Mouse (Mus musculus): ENCODE measurements around the gene Asl.
"Not testable (repeated sequence)": the region's sequence is repeated elsewhere in the genome, so short reads cannot be mapped to it uniquely, and the experiment has no call there.

Asl gene

DNA sequence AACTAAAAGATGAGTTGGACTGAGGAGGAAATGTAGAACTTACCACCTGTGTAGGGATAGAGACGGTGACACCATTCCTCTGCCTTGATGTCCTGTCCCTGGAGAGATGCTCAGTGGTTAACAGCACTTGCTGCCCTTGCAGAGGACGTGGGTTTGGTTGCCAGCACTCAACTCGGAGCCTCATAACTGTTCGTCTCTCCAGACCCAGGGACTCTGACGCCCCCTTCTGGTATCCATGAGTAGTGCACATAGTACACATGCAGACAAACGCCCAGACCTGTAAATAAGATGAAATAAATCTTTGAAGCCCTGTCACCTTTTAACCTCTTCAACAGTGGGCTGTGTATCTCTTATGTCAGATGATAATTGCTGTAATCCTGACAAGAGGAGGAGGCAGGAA, 18.0 kb upstream of the Asl start:
- ATAC-seq (ENCODE audit: insufficient number of reproducible peaks, low FRiP score, low TSS enrichment), result no peak

DNA sequence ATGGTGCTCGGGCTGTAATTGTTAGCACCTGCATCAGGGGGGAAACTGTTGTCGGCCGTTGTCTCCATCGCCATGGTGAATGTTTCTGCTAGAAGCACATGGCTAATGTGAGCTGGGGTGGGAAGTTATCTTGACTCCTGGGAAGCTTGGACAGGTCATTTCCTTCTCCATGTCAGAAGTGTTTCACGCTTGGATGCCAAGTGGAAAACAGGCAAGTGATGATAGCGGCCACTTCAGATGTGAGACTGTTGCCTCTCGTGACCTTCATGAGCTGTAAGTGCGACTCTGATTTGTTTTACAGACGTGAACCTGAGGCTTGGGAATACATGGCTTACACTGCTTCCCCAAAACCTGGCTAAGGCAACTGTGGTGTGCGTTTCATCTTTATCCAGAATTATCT, 17.5 kb upstream of the Asl start:
- ATAC-seq (ENCODE audit: insufficient number of reproducible peaks, low FRiP score, low TSS enrichment), result no peak

GRCm38 (mm10) chr5:130046100-130046499, 17.1 kb upstream of the Asl start:
- no peak for ATAC-seq (ENCODE audit: insufficient number of reproducible peaks, low FRiP score, low TSS enrichment)

- peak; percentile 62; the same call in 1 of the 2 replicates for ATAC-seq (ENCODE audit: insufficient number of reproducible peaks, low FRiP score, low TSS enrichment)
Measured at GRCm38 (mm10) chr5:130044201-130044695, 15.2 kb upstream of the Asl start.

GRCm38 (mm10) chr5:130043741-130044140, 14.7 kb upstream of the Asl start:
- 0 out of 2 replicates have a peak, but pooled peaks have one; percentile 13 for ATAC-seq (ENCODE audit: insufficient number of reproducible peaks, low FRiP score, low TSS enrichment)

DNA sequence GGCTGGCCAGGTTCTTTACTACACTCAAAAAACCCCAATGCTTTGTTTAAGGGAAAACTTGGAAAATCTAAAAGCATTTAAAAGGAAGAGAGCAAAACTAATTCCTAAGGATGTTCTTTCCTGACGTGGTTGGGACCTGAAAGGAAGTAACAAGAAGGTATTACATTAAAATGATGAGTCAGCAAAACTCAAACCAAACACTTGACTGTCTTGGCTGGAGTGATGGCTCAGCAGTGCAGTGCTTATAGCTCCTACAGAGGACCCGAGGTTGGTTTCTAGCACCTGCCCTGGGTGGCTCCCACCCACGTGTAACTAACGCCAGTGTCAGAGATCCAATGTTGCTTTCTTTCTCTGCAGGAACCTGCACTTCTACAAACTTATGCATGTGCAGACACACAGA, 12.2 kb upstream of the Asl start:
- ATAC-seq (ENCODE audit: insufficient number of reproducible peaks, low FRiP score, low TSS enrichment), result no peak

DNA sequence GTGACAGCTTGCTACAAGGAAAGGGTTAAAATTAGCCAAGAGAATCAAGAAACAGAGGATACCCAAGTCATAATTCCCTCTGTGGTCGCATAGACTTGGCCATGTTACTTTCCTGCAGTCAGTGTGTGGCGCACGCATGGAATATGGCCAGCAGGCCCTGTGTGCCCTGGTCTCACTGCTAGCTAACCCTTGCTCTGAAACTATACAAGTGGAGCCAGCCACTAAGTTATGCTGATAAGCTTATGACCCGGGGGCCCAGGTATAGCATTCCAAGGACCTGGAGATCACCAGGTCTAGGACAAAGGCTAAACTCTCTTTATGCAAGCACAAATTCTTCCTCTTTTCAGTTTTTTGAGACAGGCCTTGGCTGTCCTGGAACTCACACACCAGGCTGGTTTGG, 11.8 kb upstream of the Asl start:
- no peak for ATAC-seq (ENCODE audit: insufficient number of reproducible peaks, low FRiP score, low TSS enrichment)

- no peak for ATAC-seq (ENCODE audit: insufficient number of reproducible peaks, low FRiP score, low TSS enrichment)
Measured at GRCm38 (mm10) chr5:130037752-130038455, 8.9 kb upstream of the Asl start.

DNA sequence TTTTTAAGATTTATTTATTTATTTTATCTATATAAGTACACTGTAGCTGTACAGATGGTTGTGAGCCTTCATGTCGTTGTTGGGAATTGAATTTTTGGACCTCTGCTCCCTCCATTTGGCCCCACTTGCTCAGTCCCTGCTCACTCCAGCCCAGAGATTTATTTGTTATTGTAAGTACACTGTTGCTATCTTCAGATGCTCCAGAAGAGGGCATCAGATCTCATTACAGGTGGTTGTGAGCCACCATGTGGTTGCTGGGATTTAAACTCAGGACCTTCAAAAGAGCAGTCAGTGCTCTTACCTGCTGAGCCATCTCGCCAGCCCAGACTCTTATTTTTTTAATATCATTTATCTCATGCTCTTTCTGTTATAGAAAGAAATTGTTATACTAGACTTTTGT, 7.3 kb upstream of the Asl start:
- ATAC-seq (ENCODE audit: insufficient number of reproducible peaks, low FRiP score, low TSS enrichment), result not testable (repeated sequence)

GRCm38 (mm10) chr5:130033869-130034268, 4.8 kb upstream of the Asl start:
- no peak for ATAC-seq (ENCODE audit: insufficient number of reproducible peaks, low FRiP score, low TSS enrichment)

GRCm38 (mm10) chr5:130031410-130032390, 2.7 kb upstream of the Asl start:
- ATAC-seq (ENCODE audit: insufficient number of reproducible peaks, low FRiP score, low TSS enrichment), result no peak

DNA sequence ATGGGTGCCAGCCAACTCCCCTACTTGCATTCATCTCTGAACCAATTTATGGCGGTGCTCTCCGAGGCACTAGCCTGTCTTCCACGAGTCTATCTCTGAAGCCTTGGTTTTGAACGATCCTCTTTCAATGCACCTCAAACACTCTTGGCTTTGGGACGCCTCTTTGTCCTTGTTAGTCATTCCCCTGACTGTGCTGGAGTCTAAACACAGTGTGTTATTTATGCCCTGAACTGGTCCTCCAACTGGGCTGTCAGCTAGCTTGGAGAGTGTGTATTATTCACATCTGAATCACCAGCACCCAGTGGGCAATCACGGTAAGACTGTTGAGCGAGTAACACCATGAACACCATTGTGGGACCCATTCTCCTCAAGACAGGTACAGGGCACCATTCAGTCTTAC, 1.4 kb downstream of the Asl start:
- ATAC-seq (ENCODE audit: insufficient number of reproducible peaks, low FRiP score, low TSS enrichment), result no peak

GRCm38 (mm10) chr5:130027134-130027533, 1.9 kb downstream of the Asl start:
- ATAC-seq (ENCODE audit: insufficient number of reproducible peaks, low FRiP score, low TSS enrichment), result no peak

DNA sequence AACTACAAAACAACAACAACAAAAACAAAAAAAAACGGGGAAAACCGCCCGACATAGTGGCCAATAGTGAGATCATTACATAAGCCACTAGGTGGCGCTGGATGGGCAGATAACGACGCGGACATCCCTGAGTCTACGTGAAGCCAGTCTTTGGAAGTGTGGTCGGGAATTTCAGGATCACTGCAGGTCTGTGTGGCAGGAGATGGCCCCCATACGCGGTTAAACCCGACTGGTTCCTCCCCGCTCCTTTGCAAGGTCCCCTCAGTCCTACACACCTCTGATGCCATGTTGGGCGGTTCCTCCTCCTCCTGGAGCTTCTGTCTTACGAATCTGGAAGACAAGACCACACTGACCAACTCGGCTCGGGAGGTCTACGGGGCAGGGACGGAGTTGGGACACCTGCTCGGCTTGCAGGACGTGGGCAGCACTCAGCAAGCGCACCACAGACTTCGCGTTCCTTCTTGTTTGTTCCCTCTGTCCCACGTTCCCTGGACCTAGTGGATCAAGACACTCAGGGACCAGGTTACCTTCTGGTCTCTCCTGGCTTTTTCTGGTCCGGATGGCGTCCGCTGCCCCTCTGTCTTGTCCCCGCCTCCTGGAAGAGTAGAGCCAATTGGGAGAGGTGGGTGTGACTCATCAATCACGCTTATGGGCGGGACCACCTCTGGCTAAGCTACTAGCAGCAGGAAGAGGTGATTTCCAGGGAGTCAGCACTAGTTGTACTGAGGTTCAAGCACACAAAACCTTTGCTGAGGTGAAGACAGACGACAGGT, 5.1 kb downstream of the Asl start:
- peak; percentile 73; the same call in 1 of the 2 replicates for ATAC-seq (ENCODE audit: insufficient number of reproducible peaks, low FRiP score, low TSS enrichment)

GRCm38 (mm10) chr5:130023067-130023766, 5.8 kb downstream of the Asl start:
- ATAC-seq (ENCODE audit: insufficient number of reproducible peaks, low FRiP score, low TSS enrichment), result no peak

DNA sequence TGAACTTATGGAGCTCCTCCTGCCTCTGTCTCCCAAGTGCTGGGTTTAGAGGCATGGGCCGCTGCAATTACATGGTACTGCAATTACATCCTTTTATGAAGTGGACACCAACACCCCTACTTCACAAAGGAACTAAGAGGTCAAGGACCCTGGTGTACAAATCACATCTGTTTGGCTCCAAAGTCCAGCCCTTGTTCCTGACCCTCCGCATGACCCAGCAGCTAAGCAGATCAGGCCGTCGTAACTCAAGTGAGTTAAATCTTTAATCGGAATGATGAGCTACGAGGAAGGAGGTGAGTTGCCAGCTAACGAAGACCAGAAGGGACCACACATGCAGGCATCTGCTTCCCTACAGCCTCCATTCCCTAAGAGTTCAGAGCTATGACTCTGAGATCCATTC, 6.7 kb downstream of the Asl start:
- ATAC-seq (ENCODE audit: insufficient number of reproducible peaks, low FRiP score, low TSS enrichment), result no peak

GRCm38 (mm10) chr5:130021361-130021966, 7.6 kb downstream of the Asl start:
- no peak for ATAC-seq (ENCODE audit: insufficient number of reproducible peaks, low FRiP score, low TSS enrichment)

DNA sequence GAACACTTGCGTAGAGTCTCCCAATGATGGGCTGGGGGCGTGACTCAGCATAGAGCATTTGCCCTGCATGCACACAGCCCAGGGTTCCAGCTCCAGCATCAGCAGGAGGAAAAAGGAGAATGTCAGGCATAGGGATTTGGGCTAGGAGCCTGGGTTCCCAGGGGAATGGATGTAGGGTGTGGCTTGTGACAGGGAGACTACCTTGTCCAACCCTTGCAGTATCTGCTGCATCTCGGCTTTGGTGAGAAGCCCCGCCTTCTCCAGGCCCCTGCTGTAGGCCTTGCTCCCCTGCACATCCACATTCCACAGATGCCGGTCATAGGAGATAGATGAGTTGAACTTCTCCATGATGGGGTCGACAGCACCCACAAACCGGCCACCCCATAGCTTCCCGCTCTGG, 9.6 kb downstream of the Asl start:
- ATAC-seq (ENCODE audit: insufficient number of reproducible peaks, low FRiP score, low TSS enrichment), result no peak

DNA sequence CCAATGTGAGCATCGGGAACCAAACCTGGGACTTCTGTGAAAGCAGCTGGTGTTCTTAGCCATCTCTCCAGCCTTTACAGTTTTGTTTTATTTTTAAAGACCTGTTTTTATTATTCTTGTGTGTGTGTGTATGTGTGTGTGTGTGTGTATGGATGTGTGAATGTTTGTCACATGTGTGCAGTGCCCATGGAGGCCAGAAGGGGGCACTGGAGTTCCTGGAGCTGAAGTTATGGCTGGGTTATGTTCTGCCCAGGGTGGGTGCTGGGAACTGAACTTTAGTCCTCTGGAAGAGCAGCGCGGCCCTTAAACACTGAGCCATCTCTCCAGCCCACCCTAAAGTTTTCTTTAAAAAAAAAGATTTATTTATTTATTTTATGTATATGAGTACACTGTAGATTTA, 13.9 kb downstream of the Asl start:
- no peak for ATAC-seq (ENCODE audit: insufficient number of reproducible peaks, low FRiP score, low TSS enrichment)

DNA sequence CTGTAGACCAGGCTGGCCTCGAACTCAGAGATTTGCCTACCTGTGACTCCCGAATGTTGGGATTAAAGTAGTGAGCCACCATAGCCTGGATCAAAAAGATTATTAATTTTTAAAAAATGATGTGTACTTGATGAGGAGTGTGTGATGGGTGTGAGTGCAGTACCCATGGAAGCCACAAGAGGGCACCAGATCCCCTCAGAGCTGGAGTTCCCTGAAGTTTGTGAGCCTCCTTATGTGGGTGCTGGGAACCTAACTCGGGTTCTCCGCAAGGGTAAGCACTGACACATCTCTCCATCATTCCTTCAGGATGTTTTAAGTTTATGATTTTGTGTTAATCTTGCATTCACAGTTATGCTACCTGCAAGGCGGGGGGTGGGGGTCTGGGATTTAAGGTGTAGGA, 18.1 kb downstream of the Asl start:
- ATAC-seq (ENCODE audit: insufficient number of reproducible peaks, low FRiP score, low TSS enrichment), result no peak

Measured in cerebellum, adult (tissue).